Mouse (Mus musculus): ENCODE data around the gene Myl3. TPM values are rescaled to one million over a fixed set of nuclear protein-coding genes. Genes with fewer than 3 reads are reported as not detected.

Gene Myl3
- total and polyA plus RNA-seq, 3 experiments, result not detected

DNA sequence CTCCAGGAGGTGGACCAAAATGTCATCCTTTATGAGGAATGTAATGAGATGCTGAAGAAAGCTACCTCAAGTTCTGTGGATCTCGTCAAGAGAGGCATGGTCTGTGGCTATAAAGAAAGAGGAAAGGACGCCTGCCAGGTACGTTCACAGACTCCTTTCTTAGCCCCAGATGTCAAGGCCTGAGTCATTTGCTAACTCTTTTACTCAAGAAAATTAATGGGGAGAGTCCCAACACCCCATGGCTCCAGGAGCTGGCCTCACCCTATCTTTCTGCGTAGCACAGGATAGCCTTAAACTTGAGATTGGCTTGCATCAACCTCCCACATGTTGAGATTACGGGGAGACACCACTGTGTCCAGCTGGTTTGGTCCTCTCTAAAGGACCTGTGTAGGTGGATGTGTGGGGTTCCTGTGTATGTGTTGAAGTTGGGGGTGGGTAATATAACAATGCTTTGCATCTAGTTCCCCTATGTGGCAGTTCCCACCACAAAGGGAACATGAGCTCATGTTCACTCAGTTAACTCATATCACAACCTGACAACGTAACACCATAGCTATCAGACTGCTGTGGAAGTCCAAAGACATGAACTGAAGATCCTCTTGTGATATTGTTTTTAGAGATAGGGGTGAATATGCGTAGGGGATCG lies 59.3 kb downstream of the Myl3 start:
- Histone ChIP-seq H3K9me3 (replicated peaks; ENCODE audit: insufficient read depth, low read length) (no peaks in the 10 kb centered on the region), H3K27ac (ENCODE audit: control insufficient read depth, low read depth, low read length) (no peak overlapping the region), H3K36me3 (ENCODE audit: control insufficient read depth in 1 of 2, insufficient read depth in 2 of 2, low read length in 2 of 2) (no peaks in the 10 kb centered on the region), H3K27me3 (ENCODE audit: control insufficient read depth in 1 of 2, insufficient read depth in 2 of 2, low read length in 2 of 2) (no peaks in the 10 kb centered on the region), H3K4me1 (ENCODE audit: control insufficient read depth in 1 of 2, insufficient read depth in 2 of 2, low read length in 2 of 2) (no peaks in the 10 kb centered on the region; a peak in 2 of 4 replicates), H3K4me3 (ENCODE audit: control insufficient read depth in 1 of 2, insufficient read depth in 1 of 2, low read depth in 2 of 2, low read length in 2 of 2) (no peak overlapping the region), H3K79me2 (ENCODE audit: control insufficient read depth, insufficient read depth, low read length, poor library complexity) (no peaks in the 10 kb centered on the region), H3K9ac (ENCODE audit: control insufficient read depth, low read depth, low read length, poor library complexity, severe bottlenecking) (no peak overlapping the region)
- no peak for DNase-seq (ENCODE audit: low read depth, low spot score)
- no peak for TF ChIP-seq TBP (IDR thresholded peaks at IDR 0.05; ENCODE audit: low read depth, low read length)
- no peak for TF ChIP-seq USF1 (IDR thresholded peaks at IDR 0.05; ENCODE audit: low read depth, low read length)
- TF ChIP-seq NELFE (IDR thresholded peaks at IDR 0.05; ENCODE audit: low read depth, low read length), result no peak
- TF ChIP-seq ELF1 (IDR thresholded peaks at IDR 0.05; ENCODE audit: low read depth, low read length), result no peak
- no peak for TF ChIP-seq MXI1 (IDR thresholded peaks at IDR 0.05; ENCODE audit: low read depth, low read length)
- no peak for TF ChIP-seq EP300 (IDR thresholded peaks at IDR 0.05; ENCODE audit: low read depth in 1 of 2, low read length in 2 of 2)
- TF ChIP-seq MAZ (IDR thresholded peaks at IDR 0.05; ENCODE audit: low read depth, low read length), result no peak
- no peak for TF ChIP-seq TAL1 (IDR thresholded peaks at IDR 0.05; ENCODE audit: low read length)
- TF ChIP-seq KAT2A (conservative IDR thresholded peaks at IDR 0.05; ENCODE audit: low read depth, low read length), result no peak
- TF ChIP-seq MAFK (IDR thresholded peaks at IDR 0.05; ENCODE audit: borderline replicate concordance, low read depth, low read length), result no peak
- no peak for TF ChIP-seq UBTF (IDR thresholded peaks at IDR 0.05; ENCODE audit: borderline replicate concordance, insufficient read depth, low read depth, low read length)
- no peak for TF ChIP-seq RCOR1 (IDR thresholded peaks at IDR 0.05; ENCODE audit: low read depth, low read length)
- TF ChIP-seq CHD1 (IDR thresholded peaks at IDR 0.05; ENCODE audit: low read depth, low read length), result no peak
- TF ChIP-seq MEF2A (IDR thresholded peaks at IDR 0.05; ENCODE audit: extremely low read depth, insufficient replicate concordance, low read depth, low read length, poor library complexity, severe bottlenecking), result no peak
- no peak for TF ChIP-seq POLR2AphosphoS5 (IDR thresholded peaks at IDR 0.05; ENCODE audit: borderline replicate concordance, low read depth, low read length)
- no peak for TF ChIP-seq USF2 (IDR thresholded peaks at IDR 0.05; ENCODE audit: borderline replicate concordance in 1 of 2, insufficient read depth in 1 of 2, low read depth in 1 of 2, low read length in 2 of 2)
- no peak for TF ChIP-seq GATA1 (IDR thresholded peaks at IDR 0.05; ENCODE audit: low read depth, low read length)

DNA sequence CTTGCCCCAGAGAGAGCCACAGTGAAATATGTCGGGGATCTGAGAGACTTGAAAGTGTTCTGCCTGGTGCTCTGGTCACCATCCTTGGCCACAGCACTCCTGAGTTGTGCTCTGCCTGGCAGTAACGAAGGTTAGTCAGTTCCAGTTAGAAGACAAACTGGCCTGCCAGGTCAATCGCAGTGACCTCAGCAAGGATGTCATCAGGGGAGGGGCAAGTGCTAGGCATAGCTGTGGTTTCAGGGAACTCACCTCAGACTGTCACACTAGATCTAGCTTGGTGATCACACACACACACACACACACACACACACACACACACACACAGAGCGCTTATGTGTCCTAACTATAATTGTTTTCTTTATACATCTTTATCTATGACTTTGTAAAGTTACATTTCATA lies 61.6 kb downstream of the Myl3 start:
- Histone ChIP-seq H3K79me2 (ENCODE audit: control insufficient read depth, insufficient read depth, low read length, poor library complexity) (no peaks in the 10 kb centered on the region), H3K27me3 (ENCODE audit: control insufficient read depth in 1 of 2, insufficient read depth in 2 of 2, low read length in 2 of 2) (no peaks in the 10 kb centered on the region), H3K4me3 (ENCODE audit: control insufficient read depth in 1 of 2, insufficient read depth in 1 of 2, low read depth in 2 of 2, low read length in 2 of 2) (peak overlapping the region; percentile 3 to 57; a peak in 2 of 4 replicates), H3K27ac (ENCODE audit: control insufficient read depth, low read depth, low read length) (no peak overlapping the region), H3K9me3 (replicated peaks; ENCODE audit: insufficient read depth, low read length) (no peaks in the 10 kb centered on the region), H3K36me3 (ENCODE audit: control insufficient read depth in 1 of 2, insufficient read depth in 2 of 2, low read length in 2 of 2) (no peaks in the 10 kb centered on the region), H3K4me1 (ENCODE audit: control insufficient read depth in 1 of 2, insufficient read depth in 2 of 2, low read length in 2 of 2) (no peaks in the 10 kb centered on the region; a peak in 2 of 4 replicates), H3K9ac (ENCODE audit: control insufficient read depth, low read depth, low read length, poor library complexity, severe bottlenecking) (no peak overlapping the region)
- TF ChIP-seq TCF12 (IDR thresholded peaks at IDR 0.05; ENCODE audit: low read depth, low read length) (no peak), POLR2AphosphoS2 (IDR thresholded peaks at IDR 0.05; ENCODE audit: low read length) (no peak), HCFC1 (IDR thresholded peaks at IDR 0.05; ENCODE audit: low read depth, low read length) (no peak), POLR2AphosphoS5 (IDR thresholded peaks at IDR 0.05; ENCODE audit: borderline replicate concordance, low read depth, low read length) (no peak), MYB (IDR thresholded peaks at IDR 0.05; ENCODE audit: low read depth, low read length) (no peak), CTCF (IDR thresholded peaks at IDR 0.05 in 2 of 3, conservative IDR thresholded peaks at IDR 0.05 in 1 of 3; ENCODE audit: control insufficient read depth in 1 of 3, insufficient read depth in 1 of 3, low read depth in 2 of 3, low read length in 3 of 3, poor library complexity in 1 of 3, severe bottlenecking in 1 of 3) (no peak), UBTF (IDR thresholded peaks at IDR 0.05; ENCODE audit: borderline replicate concordance, insufficient read depth, low read depth, low read length) (no peak), JUND (IDR thresholded peaks at IDR 0.05; ENCODE audit: low read depth, low read length) (no peak), GATA1 (IDR thresholded peaks at IDR 0.05; ENCODE audit: low read depth, low read length) (no peak), MAX (IDR thresholded peaks at IDR 0.05; ENCODE audit: low read length) (no peak), TBP (IDR thresholded peaks at IDR 0.05; ENCODE audit: low read depth, low read length) (no peak), NRF1 (IDR thresholded peaks at IDR 0.05; ENCODE audit: insufficient read depth, low read depth, low read length, poor library complexity, severe bottlenecking) (no peak)
- DNase-seq (ENCODE audit: low read depth, low spot score), result peak; percentile 21
